Mouse (Mus musculus) forebrain, embryonic 12.5 days (tissue): ENCODE measurements at regions not wholly inside any gene's neighbourhood (a gene's known extent, or its start where the extent isn't known, plus 50 kb on each side); places are given as distances from the start of the nearest gene placed in this dataset.

Experiments
- ATAC-seq: fragments of 200-750 bp; cut with Nextera tagmentation; 2 replicates; pipeline ENCODE4 v1.8.0; 2017; ENCODE audit warnings: moderate TSS enrichment; ENCODE audit not compliant: low FRiP score
- H3K27ac ChIP-seq: fragments of 300-500 bp; sonication (generic); 2 replicates; pipeline ENCODE4 v1.5.1; 2016; ENCODE audit warnings: mild to moderate bottlenecking
- H3K27me3 ChIP-seq: fragments of 300-500 bp; sonication (generic); 2 replicates; pipeline ENCODE4 v1.6.1; 2016; ENCODE audit warnings: mild to moderate bottlenecking
- H3K36me3 ChIP-seq: fragments of 300-500 bp; sonication (generic); replicated peaks from 2 replicates; pipeline ENCODE4 v1.6.1; 2016; ENCODE audit warnings: mild to moderate bottlenecking
- H3K4me1 ChIP-seq: fragments of 300-500 bp; sonication (generic); 2 replicates; pipeline ENCODE4 v1.6.1; 2016
- H3K4me2 ChIP-seq: fragments of 300-500 bp; sonication (generic); 2 replicates; pipeline ENCODE4 v1.6.1; 2016; ENCODE audit warnings: mild to moderate bottlenecking, moderate library complexity
- H3K4me3 ChIP-seq: fragments of 300-500 bp; sonication (generic); replicated peaks from 2 replicates; pipeline ENCODE4 v1.5.1; 2016; ENCODE audit warnings: mild to moderate bottlenecking
- H3K9ac ChIP-seq: fragments of 300-500 bp; sonication (generic); 2 replicates; pipeline ENCODE4 v1.6.1; 2016; ENCODE audit warnings: mild to moderate bottlenecking
- H3K9me3 ChIP-seq: fragments of 300-500 bp; sonication (generic); 2 replicates; pipeline ENCODE4 v1.6.1; 2016
- WGBS: fragments of 180-500 bp; shearing (Covaris S2); methylation state at CpG from one replicate; pipeline ENCODE4 v1.1.7; 2016; 5-methylcytosine and 5-hydroxymethylcytosine counted together

- Histone ChIP-seq H3K27me3 (no peaks in the 10 kb centered on the region), H3K4me1 (no peaks in the 10 kb centered on the region; the same call in 1 of the 2 replicates), H3K4me3 (no peak overlapping the region), H3K27ac (no peak overlapping the region), H3K9ac (no peak overlapping the region), H3K9me3 (no peaks in the 10 kb centered on the region), H3K4me2 (no peak overlapping the region), H3K36me3 (no peaks in the 10 kb centered on the region)
- no peak for ATAC-seq
- 36% methylated on average over 2 of the region's 2 CpGs for WGBS
Observed at GRCm38 (mm10) chr19:26068553-26068952, 396.3 kb downstream of the Dmrt2 start.

GRCm38 (mm10) chr19:26069908-26070307 is 397.7 kb downstream of the Dmrt2 start:
- no peak for ATAC-seq
- Histone ChIP-seq H3K4me3 (no peak overlapping the region), H3K9me3 (no peaks in the 10 kb centered on the region), H3K4me2 (no peak overlapping the region), H3K4me1 (no peaks in the 10 kb centered on the region; the same call in 1 of the 2 replicates), H3K9ac (no peak overlapping the region), H3K27me3 (no peaks in the 10 kb centered on the region), H3K36me3 (no peaks in the 10 kb centered on the region), H3K27ac (no peak overlapping the region)
- 83% methylated on average over 3 of the region's 3 CpGs for WGBS

DNA sequence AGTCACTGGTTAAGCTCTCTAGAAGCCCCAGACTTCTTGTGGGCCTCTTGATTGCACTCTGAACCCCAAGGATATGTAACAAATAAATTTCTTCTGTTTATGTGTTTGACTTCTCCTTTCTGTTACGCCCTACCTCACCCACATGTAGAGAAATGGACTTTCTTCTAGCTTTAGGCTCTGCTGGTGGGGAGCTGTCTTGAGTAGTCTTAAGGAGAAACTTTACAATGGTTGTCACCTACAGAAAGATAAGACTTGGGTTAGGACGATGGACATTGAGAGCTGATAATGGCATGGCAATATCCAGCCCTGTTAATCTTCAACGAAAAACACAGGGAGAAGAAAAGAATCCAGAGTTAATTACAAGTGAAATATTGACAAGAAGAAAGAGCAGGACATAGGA is 416.1 kb downstream of the Dmrt2 start:
- Histone ChIP-seq H3K4me2 (no peak overlapping the region), H3K9ac (no peak overlapping the region), H3K4me1 (no peaks in the 10 kb centered on the region), H3K27me3 (no peaks in the 10 kb centered on the region), H3K27ac (no peak overlapping the region), H3K9me3 (no peaks in the 10 kb centered on the region), H3K36me3 (no peaks in the 10 kb centered on the region), H3K4me3 (no peak overlapping the region)
- ATAC-seq: no peak
- 89% methylated on average over 3 of the region's 3 CpGs for WGBS

DNA sequence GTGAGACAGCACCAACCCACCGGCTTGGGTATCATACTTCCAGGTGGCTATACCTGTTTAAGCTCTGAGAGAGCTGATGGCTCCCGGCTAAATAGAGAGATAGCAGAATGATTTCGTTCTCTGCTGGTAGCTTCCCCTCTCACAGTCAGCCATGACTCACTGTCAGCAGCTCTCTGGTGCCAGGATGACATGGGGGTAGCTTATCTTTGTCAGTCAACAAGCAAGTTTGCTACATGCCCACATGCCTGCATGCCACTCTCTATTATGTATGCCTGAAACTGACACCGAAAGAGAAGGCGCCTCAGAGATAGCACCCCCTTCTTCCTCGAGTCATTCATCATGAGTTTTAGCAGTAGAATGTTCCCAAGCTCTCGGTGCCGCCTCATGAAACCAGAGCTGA is 419.2 kb downstream of the Dmrt2 start:
- H3K27ac ChIP-seq: no peak overlapping the region
- WGBS: 84% methylated on average over 8 of the region's 8 CpGs
- no peaks in the 10 kb centered on the region for H3K27me3 ChIP-seq
- no peaks in the 10 kb centered on the region for H3K4me1 ChIP-seq
- H3K9ac ChIP-seq: no peak overlapping the region
- H3K36me3 ChIP-seq: no peaks in the 10 kb centered on the region
- no peaks in the 10 kb centered on the region for H3K9me3 ChIP-seq
- H3K4me2 ChIP-seq: no peak overlapping the region
- no peak overlapping the region for H3K4me3 ChIP-seq
- ATAC-seq: no peak

- Histone ChIP-seq H3K4me3 (no peak overlapping the region), H3K27ac (no peak overlapping the region), H3K9me3 (no peaks in the 10 kb centered on the region), H3K4me2 (no peak overlapping the region), H3K4me1 (no peaks in the 10 kb centered on the region), H3K9ac (no peak overlapping the region), H3K36me3 (no peaks in the 10 kb centered on the region), H3K27me3 (no peaks in the 10 kb centered on the region)
- no peak for ATAC-seq
- 92% methylated on average over 1 of the region's 1 CpGs for WGBS
Observed at GRCm38 (mm10) chr19:26093844-26094243, 421.6 kb downstream of the Dmrt2 start.

DNA sequence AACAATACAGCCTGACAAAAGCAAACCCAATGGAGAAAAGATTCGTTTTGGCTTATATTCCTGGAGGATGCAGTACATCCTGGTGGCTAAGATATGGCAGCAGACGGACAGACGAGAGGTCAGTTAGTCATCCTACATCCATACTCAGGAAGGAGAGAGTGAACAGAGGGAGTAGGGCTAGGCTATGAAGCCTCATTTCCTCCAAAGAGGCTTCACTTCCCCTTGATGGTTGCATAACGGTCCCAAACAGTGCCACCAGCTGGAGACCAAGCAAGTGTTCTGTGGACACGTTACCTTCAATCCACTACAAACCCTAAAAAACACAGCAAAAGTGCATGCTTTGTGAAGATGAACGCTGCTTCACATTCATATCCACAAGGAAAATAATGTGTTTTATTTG is 442.1 kb downstream of the Dmrt2 start:
- ATAC-seq: no peak
- 85% methylated on average over 6 of the region's 6 CpGs for WGBS
- Histone ChIP-seq H3K9ac (no peak overlapping the region), H3K9me3 (no peaks in the 10 kb centered on the region), H3K4me2 (no peak overlapping the region), H3K4me3 (no peak overlapping the region), H3K36me3 (no peaks in the 10 kb centered on the region), H3K27me3 (no peaks in the 10 kb centered on the region), H3K27ac (no peak overlapping the region), H3K4me1 (no peaks in the 10 kb centered on the region)

- 74% methylated on average over 2 of the region's 2 CpGs for WGBS
- ATAC-seq: no peak
- no peaks in the 10 kb centered on the region for H3K27me3 ChIP-seq
Observed at GRCm38 (mm10) chr19:26128423-26128822, 456.2 kb downstream of the Dmrt2 start.

GRCm38 (mm10) chr19:26134385-26134784 is 462.2 kb downstream of the Dmrt2 start:
- H3K4me3 ChIP-seq: no peak overlapping the region
- no peak overlapping the region for H3K4me2 ChIP-seq
- no peaks in the 10 kb centered on the region for H3K9me3 ChIP-seq
- peaks cover 7% of the 10 kb centered on the region; the same call in 1 of the 2 replicates for H3K4me1 ChIP-seq
- no peak overlapping the region for H3K27ac ChIP-seq
- no peaks in the 10 kb centered on the region for H3K27me3 ChIP-seq
- H3K36me3 ChIP-seq: no peaks in the 10 kb centered on the region
- no peak overlapping the region for H3K9ac ChIP-seq
- 88% methylated on average over 4 of the region's 4 CpGs for WGBS
- ATAC-seq: no peak

More at GRCm38 (mm10) chr19:26128423-26128822, 456.2 kb downstream of the Dmrt2 start:
- H3K9me3 ChIP-seq: no peaks in the 10 kb centered on the region
- H3K4me1 ChIP-seq: no peaks in the 10 kb centered on the region
- H3K36me3 ChIP-seq: no peaks in the 10 kb centered on the region
- H3K4me2 ChIP-seq: no peak overlapping the region
- no peak overlapping the region for H3K4me3 ChIP-seq
- no peak overlapping the region for H3K9ac ChIP-seq
- H3K27ac ChIP-seq: no peak overlapping the region

DNA sequence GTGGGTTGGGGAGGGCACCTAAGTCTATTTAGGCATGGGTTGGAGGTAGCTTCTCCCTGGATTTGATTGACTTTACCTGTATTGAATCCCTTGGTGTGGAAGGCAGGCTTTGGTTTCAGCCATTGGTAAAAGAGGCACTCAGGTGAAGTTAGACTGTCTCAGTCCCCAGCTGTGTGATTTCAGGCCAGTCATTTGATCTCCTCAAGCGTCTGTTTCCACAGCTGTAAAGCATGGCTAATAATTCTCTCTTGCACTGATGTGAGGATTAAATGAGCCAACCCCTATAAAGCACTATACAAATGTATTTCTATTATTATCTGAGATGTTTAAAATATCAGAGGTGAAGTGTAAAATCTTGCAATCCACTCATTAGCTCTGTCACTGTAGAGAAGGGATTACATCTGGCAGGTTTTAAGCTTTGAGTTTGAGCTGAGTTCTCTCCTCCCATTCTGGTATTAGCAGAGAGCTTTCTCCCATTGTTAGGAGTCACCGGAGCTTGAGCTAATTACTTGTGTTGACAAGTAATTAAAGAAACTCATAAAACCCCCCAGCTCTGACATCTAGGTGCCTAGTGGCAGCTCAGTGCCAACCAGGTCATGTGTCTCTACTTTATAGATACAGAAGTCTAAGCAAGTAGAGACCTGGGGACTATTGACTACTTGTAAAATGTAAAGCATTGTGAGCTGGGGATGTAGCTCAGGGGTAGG is 463.3 kb downstream of the Dmrt2 start:
- H3K27me3 ChIP-seq: no peaks in the 10 kb centered on the region
- no peak overlapping the region for H3K9ac ChIP-seq
- no peak overlapping the region for H3K4me3 ChIP-seq
- 4% methylated on average over 2 of the region's 2 CpGs for WGBS
- H3K4me2 ChIP-seq: no peak overlapping the region
- H3K9me3 ChIP-seq: no peaks in the 10 kb centered on the region
- peaks cover 7% of the 10 kb centered on the region; the same call in 1 of the 2 replicates for H3K4me1 ChIP-seq
- H3K36me3 ChIP-seq: no peaks in the 10 kb centered on the region
- no peak overlapping the region for H3K27ac ChIP-seq
- ATAC-seq: no peak

DNA sequence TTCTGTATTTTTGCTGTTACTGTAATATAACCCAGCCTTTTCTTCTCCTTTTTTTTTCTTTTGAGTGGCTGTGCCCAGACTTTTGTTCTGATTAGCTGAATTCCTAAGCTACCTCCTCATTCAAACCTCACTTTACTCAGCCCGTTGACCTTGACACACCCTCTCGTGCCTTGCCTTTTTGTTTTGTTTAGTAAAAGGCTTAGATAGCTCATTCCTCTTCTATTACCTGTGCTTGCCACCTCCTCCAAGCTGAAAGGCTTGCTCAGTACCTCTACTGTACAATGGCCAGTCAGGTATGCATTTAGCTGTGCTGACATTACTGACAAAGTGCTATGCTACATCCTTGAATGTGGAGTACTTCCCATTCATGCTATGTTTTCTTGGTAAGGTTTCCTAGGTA is 464.2 kb upstream of the Smarca2 start:
- Histone ChIP-seq H3K4me2 (no peak overlapping the region), H3K4me1 (peaks cover 11% of the 10 kb centered on the region; the same call in 1 of the 2 replicates), H3K4me3 (no peak overlapping the region), H3K27me3 (no peaks in the 10 kb centered on the region), H3K9me3 (no peaks in the 10 kb centered on the region), H3K9ac (no peak overlapping the region), H3K36me3 (no peaks in the 10 kb centered on the region), H3K27ac (no peak overlapping the region)
- WGBS: 66% methylated on average over 2 of the region's 2 CpGs
- no peak for ATAC-seq

- Histone ChIP-seq H3K9me3 (no peaks in the 10 kb centered on the region), H3K4me2 (no peak overlapping the region), H3K4me1 (peaks cover 6% of the 10 kb centered on the region; the same call in 1 of the 2 replicates), H3K36me3 (no peaks in the 10 kb centered on the region), H3K4me3 (no peak overlapping the region), H3K27ac (no peak overlapping the region), H3K27me3 (no peaks in the 10 kb centered on the region), H3K9ac (no peak overlapping the region)
- ATAC-seq: no peak
- WGBS: 90% methylated on average over 2 of the region's 2 CpGs
Observed at GRCm38 (mm10) chr19:26143539-26143938, 461.3 kb upstream of the Smarca2 start.

DNA sequence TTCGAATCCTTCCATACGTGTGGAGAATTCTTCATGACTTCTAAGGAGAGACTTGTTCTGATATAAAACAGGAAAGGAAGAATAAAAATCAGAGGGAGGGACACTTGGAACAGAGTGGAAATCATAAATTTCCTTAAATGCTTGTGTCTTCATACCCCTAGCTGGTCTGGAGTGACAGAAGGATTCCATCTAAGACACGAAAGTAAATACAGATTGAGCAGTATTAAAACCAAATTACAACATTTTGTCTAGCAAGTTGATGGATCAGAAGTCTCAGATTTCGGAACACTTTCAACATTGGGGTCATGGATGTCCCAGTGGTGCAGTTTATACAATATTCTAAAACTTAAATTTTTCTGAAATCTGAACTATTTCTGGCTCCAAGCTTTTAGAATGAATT is 453.6 kb upstream of the Smarca2 start:
- Histone ChIP-seq H3K27me3 (no peaks in the 10 kb centered on the region), H3K9me3 (no peaks in the 10 kb centered on the region), H3K9ac (no peak overlapping the region), H3K36me3 (no peaks in the 10 kb centered on the region), H3K4me1 (no peaks in the 10 kb centered on the region), H3K4me2 (no peak overlapping the region), H3K4me3 (no peak overlapping the region), H3K27ac (no peak overlapping the region)
- 81% methylated on average over 4 of the region's 4 CpGs for WGBS
- ATAC-seq: no peak

DNA sequence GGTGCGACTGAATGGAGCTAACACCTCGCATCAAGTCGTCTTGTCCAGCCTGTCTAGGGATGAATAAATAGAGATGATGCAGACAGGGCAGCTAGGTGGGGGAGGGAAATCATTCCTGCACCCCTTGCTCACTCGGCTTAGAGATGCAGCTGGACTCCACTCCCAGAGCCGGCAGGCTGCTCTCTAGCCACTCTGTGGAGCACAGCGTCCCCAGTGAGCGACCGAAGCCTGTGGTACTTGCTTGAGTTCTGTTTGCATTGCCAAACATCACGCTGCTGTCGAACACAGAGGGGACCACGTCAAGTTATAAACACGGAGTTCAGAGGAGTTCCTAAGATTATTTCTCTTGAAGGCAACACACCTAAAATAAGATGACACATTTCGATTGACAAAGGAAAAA is 439.9 kb upstream of the Smarca2 start:
- H3K36me3 ChIP-seq: no peaks in the 10 kb centered on the region
- H3K9ac ChIP-seq: no peak overlapping the region
- H3K4me2 ChIP-seq: peak overlapping the region; percentile 19; the same call in 1 of the 2 replicates
- H3K4me1 ChIP-seq: peaks cover 6% of the 10 kb centered on the region; the same call in 1 of the 2 replicates
- no peak overlapping the region for H3K27ac ChIP-seq
- ATAC-seq: no peak
- H3K4me3 ChIP-seq: no peak overlapping the region
- 34% methylated on average over 13 of the region's 13 CpGs for WGBS
- H3K9me3 ChIP-seq: no peaks in the 10 kb centered on the region
- no peaks in the 10 kb centered on the region for H3K27me3 ChIP-seq
